Mouse (Mus musculus): ENCODE results near the gene Svopl. TPM values are rescaled to one million over a fixed set of nuclear protein-coding genes. Genes with fewer than 3 reads are reported as not detected.

Gene Svopl
- total and polyA plus RNA-seq, 3 experiments = not detected

DNA sequence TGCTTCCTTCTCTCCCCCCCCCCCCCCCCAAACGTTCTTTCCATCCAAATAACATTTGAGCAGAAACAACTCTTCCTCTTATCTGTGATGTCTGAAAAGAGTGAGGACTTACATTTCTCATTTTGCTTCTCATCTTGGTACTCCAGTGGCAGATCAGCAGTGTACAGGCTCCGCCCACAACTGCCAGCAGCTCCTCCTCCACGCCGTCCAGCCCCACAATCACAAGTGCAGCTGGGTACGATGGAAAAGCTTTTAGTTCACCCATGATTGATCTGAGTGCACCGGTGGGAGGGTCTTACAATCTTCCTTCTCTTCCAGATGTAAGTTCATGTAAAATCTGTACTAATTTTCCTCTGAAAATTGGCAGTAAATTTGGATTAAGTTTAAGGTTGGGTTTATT is 95.5 kb downstream of the Svopl start:
- peaks cover 0 to 6% of the 10 kb centered on the region in 2 experiments; a peak in 2 of 4 replicates for H3K4me1 ChIP-seq (ENCODE audit: control insufficient read depth in 1 of 2, insufficient read depth in 2 of 2)
- in situ Hi-C loops (cut with MboI; ENCODE audit: low pct_ligation_motif_present, low pct_unique_long_range_greater_than_20kb, low sequenced_read_pairs) (no loop called here), dilution Hi-C loops (cut with MboI; ENCODE audit: extremely low pct_ligation_motif_present, extremely low pct_unique_long_range_greater_than_20kb, low sequenced_read_pairs) (no loop called here)
- H3K4me2 ChIP-seq (ENCODE audit: insufficient read depth, low read depth, poor library complexity, severe bottlenecking) = no peak overlapping the region
- H3K79me2 ChIP-seq (replicated peaks; ENCODE audit: control insufficient read depth, extremely low read depth, insufficient read depth, poor library complexity, severe bottlenecking) = no peaks in the 10 kb centered on the region
- no peak for DNase-seq (ENCODE audit: extremely low read depth)
- no peaks in the 10 kb centered on the region for H3K9me3 ChIP-seq (replicated peaks; ENCODE audit: low read length)
- no peak overlapping the region for H3K4me3 ChIP-seq (replicated peaks in 1 of 3; ENCODE audit: low read depth in 2 of 3, low read length in 2 of 3, poor library complexity in 1 of 3)
- H3K36me3 ChIP-seq (replicated peaks in 1 of 2; ENCODE audit: control insufficient read depth in 1 of 2, insufficient read depth in 1 of 2, low read length in 1 of 2) = peaks cover 34 to 68% of the 10 kb centered on the region in 2 experiments
- TF ChIP-seq ZNF384 (IDR thresholded peaks at IDR 0.05; ENCODE audit: low read depth, low read length) = no peak
- no peak for TF ChIP-seq MEF2A (IDR thresholded peaks at IDR 0.05; ENCODE audit: borderline replicate concordance, low read depth, low read length)
- no peak for TF ChIP-seq IRF4 (IDR thresholded peaks at IDR 0.05; ENCODE audit: low read depth, low read length)
- no peak for TF ChIP-seq ZC3H11A (IDR thresholded peaks at IDR 0.05; ENCODE audit: low read depth, low read length)
- TF ChIP-seq E2F4 (IDR thresholded peaks at IDR 0.05; ENCODE audit: insufficient replicate concordance, low read depth, low read length) = no peak
- no peak for TF ChIP-seq ELF1 (IDR thresholded peaks at IDR 0.05; ENCODE audit: low read depth, low read length)
- no peaks in the 10 kb centered on the region for H3K27me3 ChIP-seq (replicated peaks)
- H3K27ac ChIP-seq (ENCODE audit: insufficient read depth, low read depth) = no peak overlapping the region
- no peak overlapping the region for H3K9ac ChIP-seq (ENCODE audit: insufficient read depth, low read depth)

DNA sequence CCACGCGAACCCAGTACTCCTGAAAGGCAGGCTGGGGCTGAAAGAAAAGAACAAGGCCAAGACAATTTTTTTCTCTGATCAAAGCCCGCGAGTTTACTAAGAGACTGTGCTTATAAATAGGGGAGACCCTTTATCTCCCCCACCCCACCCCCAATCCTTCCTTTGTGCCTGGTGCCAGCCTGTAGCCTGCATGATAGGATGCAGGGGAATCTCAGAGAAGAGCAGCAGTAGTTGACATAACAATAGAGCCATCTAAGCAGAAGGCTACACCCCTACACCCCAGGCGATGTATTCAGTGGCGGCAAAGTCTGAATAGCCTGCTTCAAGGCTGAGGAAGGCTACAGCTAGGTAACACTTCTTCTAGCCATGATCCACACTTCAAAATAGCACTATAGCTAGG is 110.3 kb downstream of the Svopl start:
- dilution Hi-C loops (cut with MboI; ENCODE audit: extremely low pct_ligation_motif_present, extremely low pct_unique_long_range_greater_than_20kb, low sequenced_read_pairs) = no loop called here
- H3K79me2 ChIP-seq (replicated peaks; ENCODE audit: control insufficient read depth, extremely low read depth, insufficient read depth, poor library complexity, severe bottlenecking) = no peaks in the 10 kb centered on the region
- H3K27ac ChIP-seq (ENCODE audit: insufficient read depth, low read depth) = no peak overlapping the region
- H3K4me2 ChIP-seq (ENCODE audit: insufficient read depth, low read depth, poor library complexity, severe bottlenecking) = no peak overlapping the region
- H3K36me3 ChIP-seq (replicated peaks in 1 of 2; ENCODE audit: control insufficient read depth in 1 of 2, insufficient read depth in 1 of 2, low read length in 1 of 2) = peaks cover 26 to 55% of the 10 kb centered on the region in 2 experiments
- TF ChIP-seq ZMIZ1 (IDR thresholded peaks at IDR 0.05; ENCODE audit: low read depth, low read length) (no peak), ZC3H11A (IDR thresholded peaks at IDR 0.05; ENCODE audit: low read depth, low read length) (no peak), GABPA (IDR thresholded peaks at IDR 0.05; ENCODE audit: insufficient replicate concordance, low read depth, low read length) (no peak), IRF4 (IDR thresholded peaks at IDR 0.05; ENCODE audit: low read depth, low read length) (no peak), EP300 (IDR thresholded peaks at IDR 0.05; ENCODE audit: low read length) (no peak), HCFC1 (IDR thresholded peaks at IDR 0.05; ENCODE audit: low read depth, low read length) (no peak), UBTF (IDR thresholded peaks at IDR 0.05; ENCODE audit: low read depth, low read length) (no peak), ZNF384 (IDR thresholded peaks at IDR 0.05; ENCODE audit: low read depth, low read length) (no peak), MXI1 (IDR thresholded peaks at IDR 0.05; ENCODE audit: low read depth, low read length) (no peak), RAD21 (IDR thresholded peaks at IDR 0.05; ENCODE audit: low read depth, low read length) (no peak), USF1 (IDR thresholded peaks at IDR 0.05; ENCODE audit: low read depth, low read length) (no peak), ZKSCAN1 (IDR thresholded peaks at IDR 0.05; ENCODE audit: borderline replicate concordance, low read depth, low read length) (no peak), MAZ (IDR thresholded peaks at IDR 0.05; ENCODE audit: low read depth, low read length) (no peak), POLR2A (IDR thresholded peaks at IDR 0.05; ENCODE audit: low read depth, low read length) (no peak), ETS1 (conservative IDR thresholded peaks at IDR 0.05; ENCODE audit: low read depth, low read length) (no peak), CTCF (conservative IDR thresholded peaks at IDR 0.05 in 1 of 2, IDR thresholded peaks at IDR 0.05 in 1 of 2; ENCODE audit: low read depth in 2 of 2, low read length in 2 of 2) (no peak), JUN (IDR thresholded peaks at IDR 0.05; ENCODE audit: insufficient read depth, low read depth, low read length) (no peak), CHD2 (IDR thresholded peaks at IDR 0.05; ENCODE audit: low read length) (no peak), BHLHE40 (IDR thresholded peaks at IDR 0.05; ENCODE audit: low read depth, low read length) (no peak), MYC (IDR thresholded peaks at IDR 0.05; ENCODE audit: low read depth, low read length) (no peak)
- no peaks in the 10 kb centered on the region for H3K9me3 ChIP-seq (replicated peaks; ENCODE audit: low read length)
- H3K4me3 ChIP-seq (replicated peaks in 1 of 3; ENCODE audit: low read depth in 2 of 3, low read length in 2 of 3, poor library complexity in 1 of 3) = no peak overlapping the region
- H3K4me1 ChIP-seq (ENCODE audit: control insufficient read depth in 1 of 2, insufficient read depth in 2 of 2) = no peaks in the 10 kb centered on the region
- in situ Hi-C loops (cut with MboI; ENCODE audit: low pct_ligation_motif_present, low pct_unique_long_range_greater_than_20kb, low sequenced_read_pairs) = no loop called here
- no peak for DNase-seq (ENCODE audit: extremely low read depth)
- H3K9ac ChIP-seq (ENCODE audit: insufficient read depth, low read depth) = no peak overlapping the region
- no peaks in the 10 kb centered on the region for H3K27me3 ChIP-seq (replicated peaks)

Data from CH12.LX (cell line).